In genomic region chr13:94882711-94883145, GRCm38 (mm10) we compare ENCODE assay signal across 8 mouse cellular contexts. TPM values are rescaled to one million over a fixed set of nuclear protein-coding genes. Genes with fewer than 3 reads are reported as not detected.
DNase-seq lines count a peak whose midpoint lies in the region; ATAC-seq and TF ChIP-seq lines count a peak whose summit lies in the region.

No protein-coding gene starts in this region.

- no peaks in the 10 kb centered on the region for H3K9me3 ChIP-seq in kidney, embryonic 15.5 days (replicated peaks)
- no peaks in the 10 kb centered on the region for H3K9me3 ChIP-seq in embryonic facial prominence, embryonic 12.5 days
- H3K9me3 ChIP-seq in intestine, embryonic 14.5 days (ENCODE audit: control insufficient read depth, low read length): no peaks in the 10 kb centered on the region
- H3K9me3 ChIP-seq in neural tube, embryonic 11.5 days (ENCODE audit: control insufficient read depth, low read length): no peaks in the 10 kb centered on the region

- peak overlapping the region; percentile 77 for H3K4me2 ChIP-seq in kidney, embryonic 15.5 days
- H3K4me2 ChIP-seq in embryonic facial prominence, embryonic 12.5 days (replicated peaks): peak overlapping the region; percentile 88
- H3K4me2 ChIP-seq in intestine, embryonic 14.5 days (ENCODE audit: low read length): peak overlapping the region; percentile 61
- peak overlapping the region; percentile 63 for H3K4me2 ChIP-seq in neural tube, embryonic 11.5 days (ENCODE audit: low read depth)

- H3K27me3 ChIP-seq in kidney, embryonic 15.5 days: peaks cover 88% of the 10 kb centered on the region
- peaks cover 76% of the 10 kb centered on the region for H3K27me3 ChIP-seq in embryonic facial prominence, embryonic 12.5 days
- H3K27me3 ChIP-seq in intestine, embryonic 14.5 days (replicated peaks; ENCODE audit: control insufficient read depth, insufficient read depth, low read length): peaks cover 92% of the 10 kb centered on the region
- H3K27me3 ChIP-seq in neural tube, embryonic 11.5 days (ENCODE audit: control insufficient read depth, insufficient read depth, low read length): peaks cover 87% of the 10 kb centered on the region

- peaks cover 27% of the 10 kb centered on the region for H3K4me1 ChIP-seq in kidney, embryonic 15.5 days
- peaks cover 22% of the 10 kb centered on the region for H3K4me1 ChIP-seq in embryonic facial prominence, embryonic 12.5 days
- peaks cover 8% of the 10 kb centered on the region for H3K4me1 ChIP-seq in intestine, embryonic 14.5 days (replicated peaks; ENCODE audit: control insufficient read depth, insufficient read depth, low read length)
- peaks cover 12% of the 10 kb centered on the region for H3K4me1 ChIP-seq in neural tube, embryonic 11.5 days (ENCODE audit: control insufficient read depth, insufficient read depth, low read length)
- peaks cover 2% of the 10 kb centered on the region; the same call in 1 of the 2 replicates for H3K4me1 ChIP-seq in lung, adult 2 months (ENCODE audit: control insufficient read depth, insufficient read depth, low read length)

- under 1% methylated on average over 36 of the region's 37 CpGs for WGBS in kidney, embryonic 15.5 days
- 0% methylated on average over 27 of the region's 37 CpGs for WGBS in embryonic facial prominence, embryonic 12.5 days
- WGBS in intestine, embryonic 14.5 days: 1% methylated on average over 32 of the region's 37 CpGs
- under 1% methylated on average over 37 of the region's 37 CpGs for WGBS in neural tube, embryonic 11.5 days
- WGBS in lung, adult 2 months: 1% methylated on average over 37 of the region's 37 CpGs

- no peak overlapping the region for H3K9ac ChIP-seq in kidney, embryonic 15.5 days
- no peak overlapping the region for H3K9ac ChIP-seq in embryonic facial prominence, embryonic 12.5 days
- no peak overlapping the region for H3K9ac ChIP-seq in intestine, embryonic 14.5 days (ENCODE audit: low read length)
- H3K9ac ChIP-seq in neural tube, embryonic 11.5 days (ENCODE audit: low read length): peak overlapping the region; percentile 32

- TF ChIP-seq POLR2A in lung, adult 2 months (IDR thresholded peaks at IDR 0.05; ENCODE audit: borderline replicate concordance, extremely low read depth, low read depth, low read length): no peak

- H3K4me3 ChIP-seq in kidney, embryonic 15.5 days (replicated peaks): peak overlapping the region; percentile 47
- H3K4me3 ChIP-seq in embryonic facial prominence, embryonic 12.5 days: peak overlapping the region; percentile 44
- H3K4me3 ChIP-seq in intestine, embryonic 14.5 days (ENCODE audit: low read depth, low read length): peak overlapping the region; percentile 33
- H3K4me3 ChIP-seq in neural tube, embryonic 11.5 days (ENCODE audit: low read depth, low read length): peak overlapping the region; percentile 38
- no peak overlapping the region for H3K4me3 ChIP-seq in lung, adult 2 months (replicated peaks; ENCODE audit: extremely low read depth, low read depth, low read length)

- peak; percentile 53 for ATAC-seq in kidney, embryonic 15.5 days (replicated peaks; ENCODE audit: low FRiP score)
- 0 out of 2 replicates have a peak, but pooled peaks have one; percentile 56 for ATAC-seq in embryonic facial prominence, embryonic 12.5 days (ENCODE audit: insufficient number of reproducible peaks, insufficient read depth, low FRiP score, low TSS enrichment)
- no peak for ATAC-seq in intestine, embryonic 14.5 days (replicated peaks; ENCODE audit: low FRiP score, low TSS enrichment, low read depth)
- ATAC-seq in neural tube, embryonic 11.5 days (ENCODE audit: insufficient read depth, low FRiP score, low TSS enrichment): peak; percentile 49

- TF ChIP-seq CTCF in lung, adult 2 months (IDR thresholded peaks at IDR 0.05; ENCODE audit: insufficient read depth, low read length): no peak

- no peak overlapping the region for H3K27ac ChIP-seq in kidney, embryonic 15.5 days
- no peak overlapping the region for H3K27ac ChIP-seq in embryonic facial prominence, embryonic 12.5 days
- no peak overlapping the region for H3K27ac ChIP-seq in intestine, embryonic 14.5 days (ENCODE audit: low read depth)
- 0 out of 2 replicates have a peak overlapping the region, but pooled peaks have one; percentile 44 for H3K27ac ChIP-seq in neural tube, embryonic 11.5 days (ENCODE audit: low read depth, low read length)

- DNase-seq in kidney, postnatal 25 days: no peak
- no peak for DNase-seq in intestine, embryonic 14.5 days (ENCODE audit: low spot score)
- no peak for DNase-seq in neural tube, embryonic 11.5 days (ENCODE audit: low spot score)
- no peak for DNase-seq in lung, adult 2 months
- no peak for DNase-seq in spleen, postnatal 10 days (ENCODE audit: low spot score in 2 of 2)
- no peak for DNase-seq in ovary, postnatal 14 days (ENCODE audit: low spot score)

- H3K36me3 ChIP-seq in kidney, embryonic 15.5 days: no peaks in the 10 kb centered on the region
- H3K36me3 ChIP-seq in embryonic facial prominence, embryonic 12.5 days: no peaks in the 10 kb centered on the region
- no peaks in the 10 kb centered on the region for H3K36me3 ChIP-seq in intestine, embryonic 14.5 days (ENCODE audit: control insufficient read depth, insufficient read depth, low read length)
- no peaks in the 10 kb centered on the region for H3K36me3 ChIP-seq in neural tube, embryonic 11.5 days (ENCODE audit: control insufficient read depth, insufficient read depth, low read length)

RNA-seq across cellular contexts. Expression of gene Otp, which starts 7.3 kb away (rescaled TPM):
- polyA plus RNA-seq in kidney, embryonic 15.5 days (2015; fragmentation: Nextera tagmentation; extraction: Ambion mirVana): not detected in 2 replicates
- polyA plus RNA-seq in embryonic facial prominence, embryonic 12.5 days (2016; fragmentation: Nextera tagmentation; extraction: Ambion mirVana): 0.50 and 1.4 TPM in 2 replicates
- not detected in 2 replicates for polyA plus RNA-seq in intestine, embryonic 14.5 days (2014; fragmentation: Nextera tagmentation; extraction: Ambion mirVana)
- polyA plus RNA-seq in neural tube, embryonic 11.5 days (2014; fragmentation: Nextera tagmentation; extraction: Ambion mirVana): 7.8 and 8.1 TPM in 2 replicates
- polyA plus RNA-seq in lung, adult 2 months (2012; rRNA removed): not detected in 2 replicates
